Mouse (Mus musculus): ENCODE results near the gene Gm8212. TPM values are rescaled to one million over a fixed set of nuclear protein-coding genes. Genes with fewer than 3 reads are reported as not detected.
"Not testable (repeated sequence)": the region's sequence is repeated elsewhere in the genome, so short reads cannot be mapped to it uniquely, and the experiment has no call there.

The Gm8212 gene
- total RNA-seq (2021) = not detected
- long read RNA-seq, experiment 1 = 0 reads
- long read RNA-seq, experiment 2 = 0 reads

DNA sequence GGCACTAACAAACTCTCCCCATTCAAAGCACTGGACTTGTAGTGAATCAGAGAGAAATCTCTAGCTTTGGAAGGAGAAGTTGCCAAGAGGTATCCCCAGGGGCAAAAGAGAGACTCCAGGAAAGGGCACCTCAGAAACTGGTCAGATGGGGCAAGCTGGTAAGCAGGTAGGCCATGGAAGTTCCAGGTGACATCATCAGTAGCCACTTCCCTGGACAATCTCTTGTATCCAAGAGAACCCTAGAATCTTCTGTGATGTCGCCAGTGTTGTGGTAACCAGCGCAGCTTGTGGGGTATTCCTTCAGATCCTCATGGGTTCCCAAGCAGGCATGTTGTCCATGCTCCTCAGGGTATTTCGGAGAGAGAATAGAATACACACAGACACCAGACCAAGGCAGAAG, at the start of gene Gm8212:
Gene Gm8212 (plus strand): TSS at position 301 of the 400 bp plus-strand sequence.
- DNase-seq (ENCODE audit: low spot score in 2 of 2) = not testable (repeated sequence)

DNA sequence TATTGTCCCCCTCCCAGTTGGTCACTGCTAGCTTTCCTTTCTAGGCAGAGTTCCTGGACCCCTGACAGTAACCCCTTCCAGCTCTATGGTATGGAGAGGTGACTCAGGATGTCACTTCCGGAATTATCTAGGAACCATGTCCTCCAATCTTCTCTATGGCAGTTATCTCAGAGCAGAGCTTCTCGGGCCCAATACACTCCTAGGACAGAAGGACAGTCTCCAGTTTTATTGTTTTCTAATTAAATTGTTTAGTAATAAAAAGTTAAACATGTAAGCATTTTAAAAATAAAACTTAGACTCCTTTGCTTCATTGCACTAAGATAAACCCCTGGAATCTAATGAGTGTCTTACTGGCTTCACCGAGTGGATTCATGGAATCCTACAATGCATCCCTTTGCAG, 15.7 kb downstream of the Gm8212 start, which contains the start of gene 4930503E14Rik:
Gene 4930503E14Rik (minus strand): TSS at position 101 of the 400 bp plus-strand sequence.
- not testable (repeated sequence) for DNase-seq (ENCODE audit: low spot score in 2 of 2)

DNA sequence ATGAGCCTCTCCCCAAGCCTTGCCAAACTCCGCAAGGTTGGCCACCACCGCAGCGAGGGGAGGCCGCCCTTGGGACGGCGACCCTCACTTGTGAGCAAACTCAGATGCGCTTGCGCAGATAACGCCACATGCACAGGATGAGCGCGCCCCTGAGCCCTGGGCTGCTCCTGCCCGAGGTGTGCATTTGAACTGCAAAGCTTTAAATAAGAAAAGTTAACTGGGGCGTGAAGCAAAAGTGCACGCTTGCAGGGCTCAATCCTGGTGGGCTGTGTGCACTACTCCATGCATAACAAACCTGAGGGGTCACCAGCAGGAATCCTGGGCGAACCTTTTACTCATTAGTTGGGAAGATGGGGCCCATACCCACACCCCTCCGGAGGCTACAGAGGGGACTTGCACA, 50.6 kb downstream of the Gm8212 start:
- DNase-seq (ENCODE audit: low spot score in 2 of 2) = no peak

Other genes starting within 250 kb of the Gm8212 start
- not detected for gene Ang5, start 240.6 kb upstream of the Gm8212 start, total RNA-seq (2021)
- gene Ang6, start 195.4 kb upstream of the Gm8212 start, total RNA-seq (2021) = not detected
- gene Ear2, start 95.0 kb upstream of the Gm8212 start, total RNA-seq (2021) = 1 to 10 TPM; 2.2 to 3.2 TPM
- not detected for gene Gm3327, start 73.8 kb upstream of the Gm8212 start, total RNA-seq (2021)
- not detected for gene 4930503E14Rik, start 15.6 kb downstream of the Gm8212 start, total RNA-seq (2021)
- gene Gm8220, start 87.9 kb downstream of the Gm8212 start, total RNA-seq (2021) = not detected
- not detected for gene Gm5930, start 140.9 kb downstream of the Gm8212 start, total RNA-seq (2021)
- gene Gm8229, start 167.7 kb downstream of the Gm8212 start, total RNA-seq (2021) = not detected
- not detected for gene Gm3371, start 213.0 kb downstream of the Gm8212 start, total RNA-seq (2021)
- not detected for gene Gm8232, start 236.0 kb downstream of the Gm8212 start, total RNA-seq (2021)

Data from adrenal gland, postnatal 4 days (tissue).